Mouse (Mus musculus) lung, adult 2 months (tissue): ENCODE measurements around the gene Tmprss3.

ENCODE experiments used
- CTCF ChIP-seq: fragments of 200-500 bp; IDR thresholded peaks from 2 replicates; pipeline ENCODE4 v1.5.1; 2011; ENCODE audit warnings: mild to moderate bottlenecking, low read length, control low read depth; ENCODE audit not compliant: insufficient read depth
- POLR2A ChIP-seq: fragments of 200-500 bp; IDR thresholded peaks from 2 replicates; pipeline ENCODE4 v1.6.1; 2011; ENCODE audit warnings: low read depth, mild to moderate bottlenecking, control low read depth, low read length, borderline replicate concordance; ENCODE audit errors: extremely low read depth

GRCm38 (mm10) chr17:31209376-31209930, 10.7 kb upstream of the Tmprss3 start:
- no peak for TF ChIP-seq CTCF
- TF ChIP-seq POLR2A: no peak
